Mouse (Mus musculus): ENCODE measurements around the gene Zfp683. TPM values are rescaled to one million over a fixed set of nuclear protein-coding genes. Genes with fewer than 3 reads are reported as not detected.

The Zfp683 gene
- polyA plus RNA-seq, 1 experiment from 2014 or later: not detected

- ATAC-seq (ENCODE audit: low read depth): no peak
Measured at GRCm38 (mm10) chr4:134017201-134017865, 36.3 kb upstream of the Zfp683 start.

GRCm38 (mm10) chr4:134018038-134018778 lies 35.4 kb upstream of the Zfp683 start:
- peak; percentile 39 for ATAC-seq (ENCODE audit: low read depth)
- no peak overlapping the region for H3K27ac ChIP-seq (ENCODE audit: low read depth, low read length)

More at GRCm38 (mm10) chr4:134017201-134017865, 36.3 kb upstream of the Zfp683 start:
- H3K4me1 ChIP-seq (ENCODE audit: control insufficient read depth, insufficient read depth, low read length): peaks cover 13% of the 10 kb centered on the region; the same call in 1 of the 2 replicates
- peak overlapping the region; percentile 48 for H3K4me2 ChIP-seq (ENCODE audit: low read depth, low read length)
- H3K27me3 ChIP-seq (ENCODE audit: control insufficient read depth, insufficient read depth, low read length): no peaks in the 10 kb centered on the region
- peak overlapping the region; percentile 27; the same call in 1 of the 2 replicates for H3K4me3 ChIP-seq (ENCODE audit: low read depth, low read length)
- no peak overlapping the region; the same call in 1 of the 2 replicates for H3K9ac ChIP-seq (replicated peaks; ENCODE audit: low read depth, low read length)
- H3K36me3 ChIP-seq (ENCODE audit: control insufficient read depth, insufficient read depth, low read length): no peaks in the 10 kb centered on the region
- H3K27ac ChIP-seq (ENCODE audit: low read depth, low read length): no peak overlapping the region
- H3K9me3 ChIP-seq (ENCODE audit: control insufficient read depth, low read length): no peaks in the 10 kb centered on the region
- 2% methylated on average over 21 of the region's 21 CpGs for WGBS

GRCm38 (mm10) chr4:134018779-134019145 lies 34.9 kb upstream of the Zfp683 start, which contains the start of gene Lin28a:
Gene Lin28a (minus strand): TSS chr4:134018841.
- peak within 1 kb of the TSS; percentile 48 for H3K4me2 ChIP-seq (ENCODE audit: low read depth, low read length)
- no peaks in the 10 kb centered on the region for H3K9me3 ChIP-seq (ENCODE audit: control insufficient read depth, low read length)
- no peaks in the 10 kb centered on the region for H3K36me3 ChIP-seq (ENCODE audit: control insufficient read depth, insufficient read depth, low read length)
- H3K4me3 ChIP-seq (ENCODE audit: low read depth, low read length): peak within 1 kb of the TSS; percentile 27
- 3% methylated on average over 9 of the region's 9 CpGs for WGBS
- peak within 1 kb of the TSS; percentile 66; the same call in 1 of the 2 replicates for H3K27ac ChIP-seq (ENCODE audit: low read depth, low read length)
- peaks cover 13% of the 10 kb centered on the region; the same call in 1 of the 2 replicates for H3K4me1 ChIP-seq (ENCODE audit: control insufficient read depth, insufficient read depth, low read length)
- H3K9ac ChIP-seq (replicated peaks; ENCODE audit: low read depth, low read length): peak within 1 kb of the TSS; percentile 11; the same call in 1 of the 2 replicates
- ATAC-seq (ENCODE audit: low read depth): no peak; the same call in 1 of the 2 replicates
- no peaks in the 10 kb centered on the region for H3K27me3 ChIP-seq (ENCODE audit: control insufficient read depth, insufficient read depth, low read length)

More at GRCm38 (mm10) chr4:134018038-134018778, 35.4 kb upstream of the Zfp683 start:
- Histone ChIP-seq H3K9me3 (ENCODE audit: control insufficient read depth, low read length) (no peaks in the 10 kb centered on the region), H3K36me3 (ENCODE audit: control insufficient read depth, insufficient read depth, low read length) (no peaks in the 10 kb centered on the region), H3K27me3 (ENCODE audit: control insufficient read depth, insufficient read depth, low read length) (no peaks in the 10 kb centered on the region), H3K4me2 (ENCODE audit: low read depth, low read length) (peak overlapping the region; percentile 48), H3K4me1 (ENCODE audit: control insufficient read depth, insufficient read depth, low read length) (peaks cover 13% of the 10 kb centered on the region; the same call in 1 of the 2 replicates), H3K4me3 (ENCODE audit: low read depth, low read length) (peak overlapping the region; percentile 27), H3K9ac (replicated peaks; ENCODE audit: low read depth, low read length) (peak overlapping the region; percentile 11; the same call in 1 of the 2 replicates)
- under 1% methylated on average over 46 of the region's 46 CpGs for WGBS

- Histone ChIP-seq H3K4me2 (ENCODE audit: low read depth, low read length) (peak overlapping the region; percentile 41; the same call in 1 of the 2 replicates), H3K4me1 (ENCODE audit: control insufficient read depth, insufficient read depth, low read length) (peaks cover 13% of the 10 kb centered on the region; the same call in 1 of the 2 replicates), H3K9ac (replicated peaks; ENCODE audit: low read depth, low read length) (no peak overlapping the region), H3K27ac (ENCODE audit: low read depth, low read length) (peak overlapping the region; percentile 66; the same call in 1 of the 2 replicates), H3K9me3 (ENCODE audit: control insufficient read depth, low read length) (no peaks in the 10 kb centered on the region), H3K36me3 (ENCODE audit: control insufficient read depth, insufficient read depth, low read length) (no peaks in the 10 kb centered on the region), H3K4me3 (ENCODE audit: low read depth, low read length) (peak overlapping the region; percentile 15; the same call in 1 of the 2 replicates), H3K27me3 (ENCODE audit: control insufficient read depth, insufficient read depth, low read length) (no peaks in the 10 kb centered on the region)
- WGBS: 0% methylated on average over 8 of the region's 10 CpGs
- no peak for ATAC-seq (ENCODE audit: low read depth)
Measured at GRCm38 (mm10) chr4:134019210-134019609, 34.4 kb upstream of the Zfp683 start.

GRCm38 (mm10) chr4:134019641-134020351 lies 33.8 kb upstream of the Zfp683 start:
- H3K27ac ChIP-seq (ENCODE audit: low read depth, low read length): peak overlapping the region; percentile 66; the same call in 1 of the 2 replicates
- 0 out of 2 replicates have a peak overlapping the region, but pooled peaks have one; percentile 21 for H3K9ac ChIP-seq (replicated peaks; ENCODE audit: low read depth, low read length)
- H3K4me3 ChIP-seq (ENCODE audit: low read depth, low read length): peak overlapping the region; percentile 15; the same call in 1 of the 2 replicates
- ATAC-seq (ENCODE audit: low read depth): 0 out of 2 replicates have a peak, but pooled peaks have one; percentile 51
- H3K4me1 ChIP-seq (ENCODE audit: control insufficient read depth, insufficient read depth, low read length): peaks cover 13% of the 10 kb centered on the region; the same call in 1 of the 2 replicates
- WGBS: 1% methylated on average over 16 of the region's 16 CpGs
- H3K27me3 ChIP-seq (ENCODE audit: control insufficient read depth, insufficient read depth, low read length): no peaks in the 10 kb centered on the region
- peak overlapping the region; percentile 41 for H3K4me2 ChIP-seq (ENCODE audit: low read depth, low read length)
- H3K9me3 ChIP-seq (ENCODE audit: control insufficient read depth, low read length): no peaks in the 10 kb centered on the region
- no peaks in the 10 kb centered on the region for H3K36me3 ChIP-seq (ENCODE audit: control insufficient read depth, insufficient read depth, low read length)

- H3K27me3 ChIP-seq (ENCODE audit: control insufficient read depth, insufficient read depth, low read length): no peaks in the 10 kb centered on the region
- H3K9ac ChIP-seq (replicated peaks; ENCODE audit: low read depth, low read length): no peak overlapping the region
- ATAC-seq (ENCODE audit: low read depth): no peak
- WGBS: 2% methylated on average over 11 of the region's 11 CpGs
- peak overlapping the region; percentile 41; the same call in 1 of the 2 replicates for H3K4me2 ChIP-seq (ENCODE audit: low read depth, low read length)
- H3K4me1 ChIP-seq (ENCODE audit: control insufficient read depth, insufficient read depth, low read length): peaks cover 13% of the 10 kb centered on the region; the same call in 1 of the 2 replicates
- no peaks in the 10 kb centered on the region for H3K36me3 ChIP-seq (ENCODE audit: control insufficient read depth, insufficient read depth, low read length)
- no peaks in the 10 kb centered on the region for H3K9me3 ChIP-seq (ENCODE audit: control insufficient read depth, low read length)
- no peak overlapping the region for H3K27ac ChIP-seq (ENCODE audit: low read depth, low read length)
- no peak overlapping the region for H3K4me3 ChIP-seq (ENCODE audit: low read depth, low read length)
Measured at GRCm38 (mm10) chr4:134020621-134021020, 33.0 kb upstream of the Zfp683 start.

- no peaks in the 10 kb centered on the region for H3K27me3 ChIP-seq (ENCODE audit: control insufficient read depth, insufficient read depth, low read length)
- H3K4me2 ChIP-seq (ENCODE audit: low read depth, low read length): no peak overlapping the region
- 34% methylated on average over 9 of the region's 9 CpGs for WGBS
- no peak for ATAC-seq (ENCODE audit: low read depth)
- no peaks in the 10 kb centered on the region for H3K36me3 ChIP-seq (ENCODE audit: control insufficient read depth, insufficient read depth, low read length)
- H3K9ac ChIP-seq (replicated peaks; ENCODE audit: low read depth, low read length): no peak overlapping the region
- no peaks in the 10 kb centered on the region for H3K9me3 ChIP-seq (ENCODE audit: control insufficient read depth, low read length)
- no peak overlapping the region for H3K27ac ChIP-seq (ENCODE audit: low read depth, low read length)
- no peaks in the 10 kb centered on the region for H3K4me1 ChIP-seq (ENCODE audit: control insufficient read depth, insufficient read depth, low read length)
- H3K4me3 ChIP-seq (ENCODE audit: low read depth, low read length): no peak overlapping the region
Measured at GRCm38 (mm10) chr4:134025802-134026201, 27.8 kb upstream of the Zfp683 start.

- Histone ChIP-seq H3K4me3 (ENCODE audit: low read depth, low read length) (no peak overlapping the region), H3K9me3 (ENCODE audit: control insufficient read depth, low read length) (no peaks in the 10 kb centered on the region), H3K9ac (replicated peaks; ENCODE audit: low read depth, low read length) (no peak overlapping the region), H3K4me1 (ENCODE audit: control insufficient read depth, insufficient read depth, low read length) (no peaks in the 10 kb centered on the region), H3K4me2 (ENCODE audit: low read depth, low read length) (no peak overlapping the region; the same call in 1 of the 2 replicates), H3K27me3 (ENCODE audit: control insufficient read depth, insufficient read depth, low read length) (no peaks in the 10 kb centered on the region), H3K27ac (ENCODE audit: low read depth, low read length) (no peak overlapping the region), H3K36me3 (ENCODE audit: control insufficient read depth, insufficient read depth, low read length) (no peaks in the 10 kb centered on the region)
- ATAC-seq (ENCODE audit: low read depth): no peak; the same call in 1 of the 2 replicates
- 6% methylated on average over 16 of the region's 16 CpGs for WGBS
Measured at GRCm38 (mm10) chr4:134035953-134036352, 17.7 kb upstream of the Zfp683 start.

Data from neural tube, embryonic 14.5 days (tissue).